Mouse (Mus musculus) limb, embryonic 10.5 days (tissue): ENCODE data around the gene A430005L14Rik. TPM values are rescaled to one million over a fixed set of nuclear protein-coding genes. Genes with fewer than 3 reads are reported as not detected.

Source experiments
- DNase-seq: peaks from one replicate; pipeline ENCODE4 v3.0.0-alpha.2; 2017; ENCODE audit warnings: low spot score
- H3K27ac ChIP-seq: fragments of 300-500 bp; sonication (generic); 2 replicates; pipeline ENCODE4 v1.5.1; 2016; ENCODE audit warnings: mild to moderate bottlenecking
- H3K27me3 ChIP-seq: fragments of 300-500 bp; sonication (generic); 2 replicates; pipeline ENCODE4 v1.6.1; 2016; ENCODE audit warnings: low read depth, mild to moderate bottlenecking; ENCODE audit not compliant: poor library complexity, severe bottlenecking
- H3K36me3 ChIP-seq: fragments of 300-500 bp; sonication (generic); 2 replicates; pipeline ENCODE4 v1.6.1; 2016; ENCODE audit warnings: mild to moderate bottlenecking, moderate library complexity
- H3K4me1 ChIP-seq: fragments of 300-500 bp; sonication (generic); 2 replicates; pipeline ENCODE4 v1.6.1; 2016
- H3K4me3 ChIP-seq: fragments of 300-500 bp; sonication (generic); 2 replicates; pipeline ENCODE4 v1.5.1; 2016; ENCODE audit warnings: mild to moderate bottlenecking, moderate library complexity
- H3K9me3 ChIP-seq: fragments of 300-500 bp; sonication (generic); replicated peaks from 2 replicates; pipeline ENCODE4 v1.6.1; 2016; ENCODE audit warnings: mild to moderate bottlenecking
- WGBS: fragments of 180-500 bp; shearing (Covaris S2); methylation state at CpG from one replicate; pipeline ENCODE4 v1.1.7; 2016; 5-methylcytosine and 5-hydroxymethylcytosine counted together
- polyA plus RNA-seq: library from polyadenylated mRNA; unstranded; fragments of >200 nt; fragmentation: Nextera tagmentation; extraction: Ambion mirVana; gene quantifications from 2 replicates; pipeline ENCODE4 v1.2.1, GENCODE M21; 2016

The A430005L14Rik gene
- polyA plus RNA-seq, 1 experiment from 2014 or later = 147 TPM

DNA sequence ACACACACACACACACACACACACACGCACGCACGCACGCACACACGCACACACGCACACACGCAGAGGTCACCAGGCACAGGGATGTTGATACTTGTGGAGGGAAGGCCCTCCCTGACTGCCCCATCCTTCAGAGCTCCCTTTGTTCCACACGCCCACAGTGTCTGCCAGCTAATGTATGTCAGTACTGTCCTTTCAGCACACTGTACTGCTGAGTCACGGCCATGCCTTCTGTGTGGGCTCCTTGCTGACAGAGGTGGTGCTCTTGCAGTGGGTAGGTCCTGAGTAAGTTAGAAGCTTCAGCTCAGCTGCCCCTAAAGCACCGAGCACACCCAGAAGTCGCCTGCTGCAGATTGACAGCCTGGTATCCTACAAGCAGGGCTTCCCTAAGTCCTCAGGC, 23.4 kb downstream of the A430005L14Rik start:
- no peaks in the 10 kb centered on the region for H3K9me3 ChIP-seq
- no peaks in the 10 kb centered on the region for H3K27me3 ChIP-seq
- H3K27ac ChIP-seq = no peak overlapping the region
- 89% methylated on average over 11 of the region's 11 CpGs for WGBS
- no peak overlapping the region for H3K4me3 ChIP-seq
- peaks cover 66% of the 10 kb centered on the region for H3K36me3 ChIP-seq
- H3K4me1 ChIP-seq = peaks cover 14% of the 10 kb centered on the region
- DNase-seq = no peak

DNA sequence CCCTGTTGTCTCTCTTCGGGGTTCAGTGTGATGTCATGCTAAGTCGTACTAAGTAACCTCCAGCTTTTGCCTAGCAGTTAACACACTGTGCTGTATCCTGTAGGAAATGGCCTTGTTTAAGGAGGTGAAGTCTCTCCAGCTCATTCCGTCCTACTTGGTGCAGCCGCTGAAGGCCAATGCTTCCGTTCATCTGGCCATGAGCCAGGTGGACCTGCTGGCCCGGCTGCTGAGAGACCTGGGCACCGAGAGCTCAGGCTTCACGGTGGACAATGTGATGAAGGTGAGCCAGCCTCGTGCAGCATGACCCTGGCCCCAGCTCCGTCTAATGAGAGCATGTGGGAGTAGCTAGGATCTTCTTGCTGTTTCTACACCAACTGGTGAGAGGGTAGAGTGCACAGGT, 35.7 kb downstream of the A430005L14Rik start:
- Histone ChIP-seq H3K27me3 (no peaks in the 10 kb centered on the region), H3K36me3 (peaks cover 99% of the 10 kb centered on the region), H3K4me1 (no peaks in the 10 kb centered on the region), H3K27ac (no peak overlapping the region), H3K9me3 (no peaks in the 10 kb centered on the region), H3K4me3 (no peak overlapping the region)
- no peak for DNase-seq
- WGBS = 95% methylated on average over 10 of the region's 10 CpGs

DNA sequence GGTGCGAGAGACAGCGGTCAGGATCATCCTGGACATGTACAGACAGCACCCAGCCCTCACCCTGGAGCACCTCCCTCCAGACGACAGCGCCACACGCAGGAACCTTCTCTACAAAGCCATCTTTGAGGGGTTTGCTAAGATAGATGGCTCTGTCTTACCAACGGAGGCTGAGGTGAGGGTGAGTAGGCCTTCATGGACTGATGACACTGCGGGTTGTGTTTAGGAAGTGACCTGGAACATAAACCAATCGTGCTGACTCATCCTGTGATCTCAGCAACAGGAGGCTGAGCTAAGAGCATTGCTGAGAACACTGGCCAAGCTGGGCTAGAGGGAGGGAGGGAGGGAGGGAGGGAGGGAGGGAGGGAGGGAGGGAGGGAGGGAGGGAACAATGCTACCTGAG, 36.5 kb downstream of the A430005L14Rik start:
- Histone ChIP-seq H3K36me3 (peaks cover 99% of the 10 kb centered on the region), H3K27ac (no peak overlapping the region), H3K9me3 (no peaks in the 10 kb centered on the region), H3K27me3 (no peaks in the 10 kb centered on the region), H3K4me1 (no peaks in the 10 kb centered on the region), H3K4me3 (no peak overlapping the region)
- no peak for DNase-seq
- 86% methylated on average over 8 of the region's 8 CpGs for WGBS

DNA sequence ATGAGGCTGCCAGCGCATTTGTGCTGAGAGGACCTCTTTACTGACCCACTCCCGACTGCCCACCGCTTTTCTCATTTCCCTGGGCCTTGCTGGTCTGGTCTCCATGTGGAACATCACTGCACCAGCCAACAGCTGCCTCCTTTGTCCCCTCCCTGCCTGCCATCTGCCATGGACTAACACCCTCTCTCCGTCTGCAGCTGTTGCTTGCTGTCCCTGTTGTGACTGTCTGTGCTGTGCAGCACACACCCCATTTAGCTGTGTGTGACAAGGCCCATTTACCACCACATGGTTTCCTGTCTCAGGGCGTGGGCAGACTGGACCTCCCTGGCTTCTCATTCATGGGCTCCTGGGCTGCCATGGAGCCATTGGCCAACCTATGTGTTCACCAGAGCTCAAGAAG, 48.5 kb downstream of the A430005L14Rik start:
- DNase-seq = no peak
- 92% methylated on average over 5 of the region's 5 CpGs for WGBS
- peaks cover 58% of the 10 kb centered on the region for H3K36me3 ChIP-seq
- no peaks in the 10 kb centered on the region for H3K4me1 ChIP-seq
- H3K27ac ChIP-seq = no peak overlapping the region
- H3K27me3 ChIP-seq = no peaks in the 10 kb centered on the region
- no peaks in the 10 kb centered on the region for H3K9me3 ChIP-seq
- H3K4me3 ChIP-seq = no peak overlapping the region

DNA sequence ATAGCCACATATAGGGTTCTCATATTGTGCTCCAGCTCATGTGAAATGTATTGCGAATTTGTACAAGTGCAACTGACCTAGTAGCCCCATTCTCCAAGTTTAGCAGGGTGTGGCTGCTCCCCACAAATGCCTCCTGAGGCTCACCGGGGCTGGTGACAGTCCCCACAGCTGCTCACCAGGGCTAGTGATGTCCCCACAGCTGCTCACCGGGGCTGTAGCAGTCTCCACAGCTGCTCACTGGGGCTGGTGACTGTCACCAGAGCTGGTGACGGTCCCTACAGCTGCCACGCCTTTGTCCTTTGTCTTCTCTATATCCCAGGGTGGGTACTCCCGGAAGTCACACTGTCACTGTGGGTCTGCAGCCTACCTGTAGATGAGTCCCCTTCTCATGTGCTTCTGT, 49.2 kb downstream of the A430005L14Rik start:
- Histone ChIP-seq H3K27ac (no peak overlapping the region), H3K4me1 (no peaks in the 10 kb centered on the region; the same call in none of the 2 replicates), H3K4me3 (no peak overlapping the region), H3K9me3 (no peaks in the 10 kb centered on the region), H3K36me3 (peaks cover 56% of the 10 kb centered on the region), H3K27me3 (no peaks in the 10 kb centered on the region)
- no peak for DNase-seq
- 95% methylated on average over 6 of the region's 6 CpGs for WGBS

DNA sequence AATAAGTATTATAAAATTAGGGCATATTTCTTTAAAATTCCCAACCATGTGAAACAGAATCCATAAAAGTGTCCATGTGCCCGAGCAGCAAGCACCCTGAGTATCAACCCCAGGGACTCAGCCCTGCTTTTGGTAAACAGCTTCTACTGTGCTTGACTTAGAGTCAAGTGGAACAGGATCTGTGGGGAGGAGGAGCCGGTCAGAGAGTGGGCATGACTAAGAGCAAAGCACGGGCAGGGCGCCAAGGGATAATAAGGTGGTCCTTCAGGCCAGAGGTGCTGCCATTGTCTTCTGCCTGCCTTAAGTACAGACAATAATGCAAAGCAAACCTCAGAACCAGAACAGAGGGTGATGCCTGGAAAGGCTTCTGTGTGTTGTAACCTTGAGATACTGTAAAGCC, 50.7 kb downstream of the A430005L14Rik start:
- no peak overlapping the region for H3K4me3 ChIP-seq
- H3K27me3 ChIP-seq = no peaks in the 10 kb centered on the region
- WGBS = 89% methylated on average over 4 of the region's 4 CpGs
- peaks cover 45% of the 10 kb centered on the region for H3K36me3 ChIP-seq
- H3K4me1 ChIP-seq = peaks cover 10% of the 10 kb centered on the region
- no peak for DNase-seq
- no peaks in the 10 kb centered on the region for H3K9me3 ChIP-seq
- no peak overlapping the region for H3K27ac ChIP-seq

DNA sequence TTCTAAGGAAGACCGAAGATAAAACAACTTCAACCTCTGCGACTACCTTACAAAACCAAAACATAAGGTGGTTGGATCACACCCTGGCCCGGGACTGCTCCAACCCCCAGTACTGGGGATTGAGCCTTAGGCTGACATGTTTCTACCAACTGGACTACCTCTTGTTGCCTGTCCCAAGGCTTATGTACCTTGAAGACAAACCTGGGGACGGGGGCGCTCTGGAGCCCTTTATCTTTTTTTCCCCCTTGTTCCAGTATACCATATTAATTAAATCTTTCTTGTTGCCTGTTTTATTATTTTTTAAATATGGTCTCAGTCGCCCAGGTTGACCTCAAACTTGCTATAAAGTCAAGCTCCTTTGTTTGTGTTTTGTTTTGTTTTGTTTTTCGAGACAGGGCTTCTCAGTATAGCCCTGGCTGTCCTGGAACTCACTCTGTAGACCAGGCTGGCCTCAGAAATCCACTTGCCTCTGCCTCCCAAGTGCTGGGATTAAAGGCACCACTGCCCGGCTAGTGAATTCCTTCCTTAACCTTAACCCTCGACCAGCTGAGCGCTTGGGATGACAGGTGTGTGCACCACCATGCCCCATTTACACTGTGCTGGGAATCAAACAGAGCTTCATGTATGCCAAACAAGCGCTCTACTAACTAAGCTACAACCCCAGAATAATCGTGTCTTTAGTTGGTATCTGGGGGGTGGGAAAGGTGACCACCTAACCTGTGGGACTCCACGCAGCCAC, 54.0 kb downstream of the A430005L14Rik start:
- H3K36me3 ChIP-seq = peaks cover 40% of the 10 kb centered on the region
- DNase-seq = no peak
- H3K27me3 ChIP-seq = no peaks in the 10 kb centered on the region
- H3K27ac ChIP-seq = peak overlapping the region; percentile 92
- WGBS = 29% methylated on average over 13 of the region's 13 CpGs
- H3K9me3 ChIP-seq = no peaks in the 10 kb centered on the region
- peak overlapping the region; percentile 100 for H3K4me3 ChIP-seq
- peaks cover 22% of the 10 kb centered on the region for H3K4me1 ChIP-seq

Other genes with a start within 250 kb of the A430005L14Rik start
- gene Dffb, start 17.9 kb downstream of the A430005L14Rik start, polyA plus RNA-seq = 14.8 TPM in 2 replicates
- gene Cep104, start 18.0 kb downstream of the A430005L14Rik start, polyA plus RNA-seq = 21.0 and 22.3 TPM in 2 replicates
- gene Lrrc47, start 54.5 kb downstream of the A430005L14Rik start, polyA plus RNA-seq = 28.3 and 32.2 TPM in 2 replicates
- 12.7 and 27.4 TPM in 2 replicates for gene Smim1, start 69.0 kb downstream of the A430005L14Rik start, polyA plus RNA-seq
- gene Ccdc27, start 85.4 kb downstream of the A430005L14Rik start, polyA plus RNA-seq = not detected in 2 replicates
- 0.30 and 0.80 TPM in 2 replicates for gene Trp73, start 183.0 kb downstream of the A430005L14Rik start, polyA plus RNA-seq
- 43.8 and 49.0 TPM in 2 replicates for gene Wrap73, start 185.1 kb downstream of the A430005L14Rik start, polyA plus RNA-seq
- gene Tprgl, start 203.4 kb downstream of the A430005L14Rik start, polyA plus RNA-seq = 100 and 102 TPM in 2 replicates
- 33.6 and 43.5 TPM in 2 replicates for gene Megf6, start 213.5 kb downstream of the A430005L14Rik start, polyA plus RNA-seq